Mouse (Mus musculus): ENCODE results near the gene S100a16.

S100a16 gene

GRCm38 (mm10) chr3:90537141-90537904 lies at the start of gene S100a16:
Gene S100a16, plus strand, starts transcription at chr3:90537254.
- DNase-seq (ENCODE audit: low spot score in 2 of 2) = no peak

GRCm38 (mm10) chr3:90488576-90488975 lies 48.5 kb upstream of the S100a16 start:
- no peak for DNase-seq (ENCODE audit: low spot score in 2 of 2)

GRCm38 (mm10) chr3:90490696-90491256 lies 46.3 kb upstream of the S100a16 start, which contains the start of gene Snapin:
Gene Snapin, minus strand, starts transcription at chr3:90491033.
- peak; percentile 92 to 95 for DNase-seq (ENCODE audit: low spot score in 2 of 2)

GRCm38 (mm10) chr3:90491350-90491749 lies 45.7 kb upstream of the S100a16 start:
- DNase-seq (ENCODE audit: low spot score in 2 of 2) = peak; percentile 49 to 56

- no peak for DNase-seq (ENCODE audit: low spot score in 2 of 2)
These were observed 43.1 kb upstream of the S100a16 start for GRCm38 (mm10) chr3:90493831-90494540.

GRCm38 (mm10) chr3:90495850-90496525 lies 41.1 kb upstream of the S100a16 start:
- DNase-seq (ENCODE audit: low spot score in 2 of 2) = no peak

GRCm38 (mm10) chr3:90497597-90497996 lies 39.5 kb upstream of the S100a16 start:
- no peak for DNase-seq (ENCODE audit: low spot score in 2 of 2)

GRCm38 (mm10) chr3:90503444-90503843 lies 33.6 kb upstream of the S100a16 start:
- DNase-seq (ENCODE audit: low spot score in 2 of 2) = no peak

GRCm38 (mm10) chr3:90505216-90505615 lies 31.8 kb upstream of the S100a16 start:
- no peak for DNase-seq (ENCODE audit: low spot score in 2 of 2)

GRCm38 (mm10) chr3:90506362-90506761 lies 30.7 kb upstream of the S100a16 start:
- DNase-seq (ENCODE audit: low spot score in 2 of 2) = no peak

GRCm38 (mm10) chr3:90508287-90508949 lies 28.6 kb upstream of the S100a16 start:
- no peak for DNase-seq (ENCODE audit: low spot score in 2 of 2)

- DNase-seq (ENCODE audit: low spot score in 2 of 2) = peak; percentile 99
These were observed 27.9 kb upstream of the S100a16 start, which contains the start of gene Chtop for GRCm38 (mm10) chr3:90508950-90509746. Gene Chtop, minus strand, starts transcription at chr3:90509498.

GRCm38 (mm10) chr3:90509747-90510123 lies 27.3 kb upstream of the S100a16 start:
- no peak for DNase-seq (ENCODE audit: low spot score in 2 of 2)

GRCm38 (mm10) chr3:90512276-90512675 lies 24.8 kb upstream of the S100a16 start:
- DNase-seq (ENCODE audit: low spot score in 2 of 2) = no peak

- DNase-seq (ENCODE audit: low spot score in 2 of 2) = no peak
These were observed 24.0 kb upstream of the S100a16 start for GRCm38 (mm10) chr3:90512948-90513642.

- DNase-seq (ENCODE audit: low spot score in 2 of 2) = peak in 1 of 2 experiments; percentile 32
These were observed 23.1 kb upstream of the S100a16 start, which contains the start of the genes S100a1 and S100a13 for GRCm38 (mm10) chr3:90513796-90514590. Gene S100a1, minus strand, starts transcription at chr3:90514392. Gene S100a13, plus strand, starts transcription at chr3:90514435.

GRCm38 (mm10) chr3:90514691-90515090 lies 22.4 kb upstream of the S100a16 start:
- DNase-seq (ENCODE audit: low spot score in 2 of 2) = peak; percentile 24 to 38

- DNase-seq (ENCODE audit: low spot score in 2 of 2) = no peak
These were observed 21.8 kb upstream of the S100a16 start for GRCm38 (mm10) chr3:90515242-90515641.

GRCm38 (mm10) chr3:90515789-90516188 lies 21.3 kb upstream of the S100a16 start:
- no peak for DNase-seq (ENCODE audit: low spot score in 2 of 2)
